Mouse (Mus musculus) lung, postnatal 14 days (tissue): ENCODE measurements around the gene Zrsr1.

Experiments
- DNase-seq: peaks from one replicate; pipeline ENCODE4 v3.0.0; 2021

Zrsr1 gene

DNA sequence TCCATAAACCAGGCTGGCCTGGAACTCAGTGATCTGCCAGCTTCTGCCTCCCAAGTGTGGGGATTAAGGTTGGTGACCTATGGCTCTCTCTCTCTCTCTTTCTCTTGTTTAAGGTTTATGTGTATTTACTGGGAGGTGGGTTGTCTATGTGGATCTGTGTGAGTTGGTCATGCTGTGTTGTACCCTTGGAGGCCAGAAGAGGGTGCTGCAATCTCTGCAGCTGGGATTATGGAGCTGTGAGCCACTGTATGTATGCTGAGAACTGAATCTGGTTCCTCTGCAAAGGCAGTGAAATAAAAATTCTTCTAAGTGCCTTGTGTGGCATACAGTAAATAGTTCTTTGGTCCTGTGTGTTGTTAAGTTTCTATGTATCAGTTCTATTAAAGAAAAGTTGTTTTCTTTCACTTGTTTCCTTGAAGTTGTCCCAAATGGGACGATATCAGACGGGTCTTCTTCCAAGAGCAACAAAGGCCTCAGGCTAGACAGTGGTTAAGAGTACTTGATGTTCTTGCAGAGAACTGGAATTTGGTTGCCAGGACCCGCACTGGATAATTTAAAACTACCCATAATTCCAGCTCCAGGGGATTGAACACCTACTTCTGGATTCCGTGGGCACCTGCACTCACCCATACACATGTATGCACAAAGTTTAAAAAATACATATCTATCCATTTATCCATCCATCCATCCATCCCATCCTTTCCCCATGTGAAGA lies 41.9 kb downstream of the Zrsr1 start:
- no peak for DNase-seq

DNA sequence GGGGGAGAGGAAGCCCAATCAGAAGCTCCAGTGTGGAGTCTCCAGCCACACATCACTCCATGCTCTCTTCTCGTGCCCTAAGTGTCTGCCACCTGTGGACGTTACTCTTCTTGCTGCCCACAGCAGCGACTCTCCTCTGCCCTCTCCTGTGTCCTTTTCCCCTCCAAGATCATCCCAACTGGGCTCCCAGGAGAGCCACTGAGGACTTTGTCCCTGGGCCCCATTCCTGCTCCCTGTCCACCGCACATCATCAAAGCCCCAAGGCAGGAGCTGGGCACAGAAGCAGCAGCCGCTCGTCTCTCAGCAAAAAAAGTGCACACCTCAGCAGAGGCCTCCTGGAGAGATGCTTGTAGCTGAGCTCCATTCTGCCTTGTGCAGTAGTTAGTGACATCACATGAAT lies 43.2 kb downstream of the Zrsr1 start:
- no peak for DNase-seq

DNA sequence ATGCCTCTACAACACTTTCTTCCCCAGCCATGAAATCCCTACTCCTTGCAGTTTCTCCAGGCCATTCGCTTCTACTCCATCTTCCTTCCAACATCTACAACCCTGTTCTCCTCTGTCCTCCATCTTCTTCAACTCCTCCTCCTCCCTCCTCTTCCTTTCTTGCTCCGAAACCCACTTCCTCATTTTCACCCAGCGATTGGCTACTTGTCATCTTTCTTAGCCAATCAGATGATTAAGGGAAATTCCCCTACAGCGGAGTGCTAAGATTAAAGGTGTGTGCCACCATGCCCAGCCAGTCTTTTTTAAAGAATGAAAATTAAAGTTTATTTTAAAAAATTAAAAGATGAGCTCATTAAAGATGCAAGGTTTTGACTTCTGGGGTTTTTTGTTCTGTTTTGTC lies 46.1 kb downstream of the Zrsr1 start:
- no peak for DNase-seq

DNA sequence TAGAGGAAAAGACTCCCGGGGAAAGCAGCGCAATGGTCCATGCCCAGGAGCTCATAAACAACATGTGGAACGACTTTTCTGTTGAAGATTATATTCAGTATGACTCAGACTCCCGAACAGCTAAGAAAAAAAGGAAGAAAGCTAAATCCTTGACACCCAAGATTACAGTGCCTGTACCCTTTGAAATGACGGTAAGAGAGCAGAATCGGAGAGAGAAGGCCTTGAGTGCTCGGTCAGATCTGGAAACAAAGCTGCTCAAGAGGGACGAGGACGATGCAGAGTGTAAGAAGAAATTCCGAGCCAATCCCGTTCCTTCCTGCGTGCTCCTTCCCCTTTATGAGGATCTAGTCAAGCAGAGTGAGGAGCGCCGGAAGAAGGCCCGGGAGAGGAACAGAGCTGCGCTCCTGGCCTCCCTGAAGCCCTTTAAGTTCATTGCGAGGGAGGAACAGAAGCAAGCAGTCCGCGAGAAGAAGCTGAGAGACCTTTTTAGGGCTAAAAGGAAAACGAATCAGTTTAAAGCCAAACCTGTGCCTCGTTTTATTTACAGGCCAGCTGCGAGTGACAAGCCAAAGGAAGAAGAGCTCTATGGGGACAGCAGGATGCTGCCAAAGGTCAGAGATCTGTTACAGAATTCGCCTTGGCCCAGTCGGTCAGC lies 48.4 kb downstream of the Zrsr1 start:
- DNase-seq = no peak

DNA sequence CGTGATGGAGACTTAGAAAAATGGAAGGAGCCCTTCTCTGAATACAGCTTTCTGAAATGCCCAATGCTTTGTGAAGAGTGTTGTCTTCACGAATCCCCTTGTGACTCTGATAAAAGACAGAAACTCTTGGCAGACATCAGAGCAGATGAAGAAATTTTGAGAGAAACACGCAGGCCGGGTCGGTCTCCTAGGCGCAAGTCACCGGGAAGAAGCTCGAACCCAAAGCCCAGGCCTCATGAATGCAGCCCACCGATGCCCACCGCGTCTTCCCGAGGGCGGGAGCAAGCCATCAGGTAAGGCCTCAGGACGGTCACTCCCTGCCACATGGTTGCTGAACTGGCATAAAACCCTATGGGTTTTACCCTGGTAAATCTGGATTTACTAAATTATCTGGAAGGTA lies 49.0 kb downstream of the Zrsr1 start:
- no peak for DNase-seq

DNA sequence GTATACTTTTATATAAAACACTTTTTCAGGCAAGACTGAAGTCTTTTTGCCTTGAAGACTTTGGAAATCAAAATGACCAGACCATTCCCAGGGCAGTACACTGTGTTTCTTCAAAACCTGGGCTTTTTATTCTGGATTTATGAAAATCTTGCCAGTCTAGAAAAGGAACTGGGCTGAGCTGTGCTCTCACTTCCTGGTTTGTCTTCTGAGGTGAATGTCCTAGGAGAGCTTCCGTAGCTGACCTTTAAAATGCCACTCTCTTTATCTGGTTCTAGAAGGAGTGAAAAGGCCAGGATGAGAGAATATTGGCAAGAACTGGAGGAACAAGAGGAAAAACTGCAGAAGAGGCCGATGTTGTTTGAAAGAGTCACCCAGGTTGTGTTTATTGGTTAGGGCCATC lies 51.4 kb downstream of the Zrsr1 start:
- no peak for DNase-seq

DNA sequence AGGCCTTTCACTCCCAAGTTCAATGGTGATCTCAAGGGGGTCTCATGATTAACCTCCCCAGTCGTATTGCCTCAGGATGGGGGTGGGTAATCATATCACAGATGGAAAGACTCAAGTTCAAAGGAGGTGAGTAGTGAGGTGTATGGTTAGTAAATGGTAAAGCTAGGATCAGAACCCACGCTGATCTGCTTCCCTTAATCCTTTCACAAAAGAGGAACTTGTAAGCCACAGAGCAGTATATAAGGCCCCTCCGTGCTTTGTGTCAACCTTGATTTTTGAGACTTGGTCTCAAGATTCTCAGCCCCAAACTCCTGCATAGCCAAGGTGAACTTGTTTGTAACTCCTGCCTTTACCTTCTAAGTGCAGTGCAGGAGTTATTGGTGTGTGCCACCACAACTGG lies 52.4 kb downstream of the Zrsr1 start:
- no peak for DNase-seq
